Mouse (Mus musculus): ENCODE measurements around the gene Mrps33. TPM values are rescaled to one million over a fixed set of nuclear protein-coding genes. Genes with fewer than 3 reads are reported as not detected.

The Mrps33 gene
- 258 and 263 TPM in 2 replicates for polyA plus RNA-seq (2016; fragmentation: Nextera tagmentation; extraction: Ambion mirVana)

- H3K36me3 ChIP-seq (replicated peaks) = no peaks in the 10 kb centered on the region
- no peaks in the 10 kb centered on the region for H3K9me3 ChIP-seq
- peaks cover 20% of the 10 kb centered on the region for H3K4me1 ChIP-seq
- peak; percentile 98 for ATAC-seq (ENCODE audit: low FRiP score)
- H3K9ac ChIP-seq = peak within 1 kb of the TSS; percentile 63
- H3K4me3 ChIP-seq (replicated peaks) = peak within 1 kb of the TSS; percentile 64
- H3K4me2 ChIP-seq = peak within 1 kb of the TSS; percentile 56
- WGBS = under 1% methylated on average over 40 of the region's 40 CpGs
- H3K27ac ChIP-seq = 0 out of 2 replicates have a peak within 1 kb of the TSS, but pooled peaks have one; percentile 39
- no peaks in the 10 kb centered on the region for H3K27me3 ChIP-seq
These were observed at the start of gene Mrps33 for GRCm38 (mm10) chr6:39810612-39811116. TSS of gene Mrps33 (minus strand) at chr6:39810988.

GRCm38 (mm10) chr6:39849667-39850066 is 38.9 kb upstream of the Mrps33 start:
- WGBS = 93% methylated on average over 4 of the region's 4 CpGs

GRCm38 (mm10) chr6:39848766-39849165 is 38.0 kb upstream of the Mrps33 start:
- H3K9me3 ChIP-seq = no peaks in the 10 kb centered on the region
- no peak overlapping the region for H3K4me3 ChIP-seq (replicated peaks)
- H3K4me1 ChIP-seq = no peaks in the 10 kb centered on the region
- H3K4me2 ChIP-seq = no peak overlapping the region
- no peak overlapping the region for H3K27ac ChIP-seq
- H3K36me3 ChIP-seq (replicated peaks) = no peaks in the 10 kb centered on the region
- H3K27me3 ChIP-seq = no peaks in the 10 kb centered on the region
- 58% methylated on average over 7 of the region's 7 CpGs for WGBS
- H3K9ac ChIP-seq = no peak overlapping the region
- no peak for ATAC-seq (ENCODE audit: low FRiP score)

More at GRCm38 (mm10) chr6:39849667-39850066, 38.9 kb upstream of the Mrps33 start:
- H3K27me3 ChIP-seq = no peaks in the 10 kb centered on the region
- no peak for ATAC-seq (ENCODE audit: low FRiP score)
- H3K4me1 ChIP-seq = no peaks in the 10 kb centered on the region
- no peaks in the 10 kb centered on the region for H3K9me3 ChIP-seq
- no peaks in the 10 kb centered on the region for H3K36me3 ChIP-seq (replicated peaks)
- no peak overlapping the region for H3K4me2 ChIP-seq
- no peak overlapping the region for H3K9ac ChIP-seq
- no peak overlapping the region for H3K4me3 ChIP-seq (replicated peaks)
- H3K27ac ChIP-seq = no peak overlapping the region

GRCm38 (mm10) chr6:39847538-39847937 is 36.8 kb upstream of the Mrps33 start:
- no peaks in the 10 kb centered on the region for H3K27me3 ChIP-seq
- H3K9ac ChIP-seq = no peak overlapping the region
- no peak overlapping the region for H3K4me3 ChIP-seq (replicated peaks)
- no peaks in the 10 kb centered on the region for H3K9me3 ChIP-seq
- no peak overlapping the region for H3K27ac ChIP-seq
- H3K36me3 ChIP-seq (replicated peaks) = no peaks in the 10 kb centered on the region
- no peaks in the 10 kb centered on the region for H3K4me1 ChIP-seq
- 82% methylated on average over 2 of the region's 2 CpGs for WGBS
- no peak for ATAC-seq (ENCODE audit: low FRiP score)
- no peak overlapping the region for H3K4me2 ChIP-seq

GRCm38 (mm10) chr6:39843698-39844342 is 33.0 kb upstream of the Mrps33 start:
- Histone ChIP-seq H3K27me3 (no peaks in the 10 kb centered on the region), H3K4me3 (replicated peaks) (no peak overlapping the region), H3K27ac (no peak overlapping the region), H3K9me3 (no peaks in the 10 kb centered on the region), H3K4me1 (no peaks in the 10 kb centered on the region), H3K4me2 (no peak overlapping the region), H3K9ac (no peak overlapping the region), H3K36me3 (replicated peaks) (no peaks in the 10 kb centered on the region)
- no peak for ATAC-seq (ENCODE audit: low FRiP score)
- WGBS = 93% methylated on average over 14 of the region's 14 CpGs

- no peaks in the 10 kb centered on the region for H3K36me3 ChIP-seq (replicated peaks)
- no peaks in the 10 kb centered on the region for H3K27me3 ChIP-seq
- WGBS = 94% methylated on average over 5 of the region's 5 CpGs
- no peak overlapping the region for H3K9ac ChIP-seq
- H3K9me3 ChIP-seq = no peaks in the 10 kb centered on the region
- H3K4me3 ChIP-seq (replicated peaks) = no peak overlapping the region
- H3K4me2 ChIP-seq = no peak overlapping the region
- no peak for ATAC-seq (ENCODE audit: low FRiP score)
- H3K4me1 ChIP-seq = no peaks in the 10 kb centered on the region
- H3K27ac ChIP-seq = no peak overlapping the region
These were observed 17.9 kb upstream of the Mrps33 start for GRCm38 (mm10) chr6:39828736-39829135.

GRCm38 (mm10) chr6:39821241-39821640 is 10.5 kb upstream of the Mrps33 start:
- Histone ChIP-seq H3K36me3 (replicated peaks) (no peaks in the 10 kb centered on the region), H3K27me3 (no peaks in the 10 kb centered on the region), H3K9me3 (no peaks in the 10 kb centered on the region), H3K4me1 (no peaks in the 10 kb centered on the region), H3K4me3 (replicated peaks) (no peak overlapping the region), H3K4me2 (no peak overlapping the region), H3K27ac (no peak overlapping the region), H3K9ac (no peak overlapping the region)
- ATAC-seq (ENCODE audit: low FRiP score) = no peak
- 86% methylated on average over 3 of the region's 3 CpGs for WGBS

- no peaks in the 10 kb centered on the region for H3K27me3 ChIP-seq
- no peaks in the 10 kb centered on the region for H3K4me1 ChIP-seq
- H3K9ac ChIP-seq = no peak overlapping the region
- H3K4me2 ChIP-seq = no peak overlapping the region
- no peak for ATAC-seq (ENCODE audit: low FRiP score)
- H3K9me3 ChIP-seq = no peaks in the 10 kb centered on the region
- WGBS = 50% methylated on average over 4 of the region's 4 CpGs
- no peaks in the 10 kb centered on the region for H3K36me3 ChIP-seq (replicated peaks)
- no peak overlapping the region for H3K27ac ChIP-seq
- H3K4me3 ChIP-seq (replicated peaks) = no peak overlapping the region
These were observed 8.1 kb upstream of the Mrps33 start for GRCm38 (mm10) chr6:39818922-39819321.

- Histone ChIP-seq H3K27me3 (no peaks in the 10 kb centered on the region), H3K9me3 (no peaks in the 10 kb centered on the region), H3K27ac (no peak overlapping the region), H3K4me1 (peaks cover 22% of the 10 kb centered on the region), H3K4me2 (no peak overlapping the region), H3K36me3 (replicated peaks) (peaks cover 9% of the 10 kb centered on the region; the same call in 1 of the 2 replicates), H3K4me3 (replicated peaks) (no peak overlapping the region), H3K9ac (no peak overlapping the region)
- 29% methylated on average over 5 of the region's 5 CpGs for whole genome bisulfite sequencing
- ATAC-seq (ENCODE audit: low FRiP score) = no peak
These were observed 2.3 kb downstream of the Mrps33 start for GRCm38 (mm10) chr6:39808511-39808910.

- Histone ChIP-seq H3K36me3 (replicated peaks) (peaks cover 17% of the 10 kb centered on the region; the same call in 1 of the 2 replicates), H3K4me1 (peaks cover 22% of the 10 kb centered on the region), H3K9me3 (no peaks in the 10 kb centered on the region), H3K4me2 (no peak overlapping the region), H3K27ac (no peak overlapping the region), H3K9ac (no peak overlapping the region), H3K27me3 (no peaks in the 10 kb centered on the region), H3K4me3 (replicated peaks) (no peak overlapping the region)
- no peak for ATAC-seq (ENCODE audit: low FRiP score)
- WGBS = 94% methylated on average over 7 of the region's 7 CpGs
These were observed 3.7 kb downstream of the Mrps33 start for GRCm38 (mm10) chr6:39807050-39807560.

- no peak overlapping the region; the same call in 1 of the 2 replicates for H3K27ac ChIP-seq
- ATAC-seq (ENCODE audit: low FRiP score) = no peak
These were observed 4.5 kb downstream of the Mrps33 start for GRCm38 (mm10) chr6:39806336-39806735.

GRCm38 (mm10) chr6:39805916-39806315 is 4.9 kb downstream of the Mrps33 start:
- peaks cover 22% of the 10 kb centered on the region for H3K4me1 ChIP-seq
- H3K9me3 ChIP-seq = no peaks in the 10 kb centered on the region
- no peaks in the 10 kb centered on the region for H3K27me3 ChIP-seq
- no peak overlapping the region for H3K4me2 ChIP-seq
- peak; percentile 34; the same call in 1 of the 2 replicates for ATAC-seq (ENCODE audit: low FRiP score)
- peak overlapping the region; percentile 53 for H3K27ac ChIP-seq
- H3K36me3 ChIP-seq (replicated peaks) = peaks cover 25% of the 10 kb centered on the region
- H3K4me3 ChIP-seq (replicated peaks) = no peak overlapping the region
- WGBS = 42% methylated on average over 3 of the region's 3 CpGs
- H3K9ac ChIP-seq = no peak overlapping the region

More at GRCm38 (mm10) chr6:39806336-39806735, 4.5 kb downstream of the Mrps33 start:
- H3K9me3 ChIP-seq = no peaks in the 10 kb centered on the region
- no peaks in the 10 kb centered on the region for H3K27me3 ChIP-seq
- H3K9ac ChIP-seq = no peak overlapping the region
- no peak overlapping the region for H3K4me2 ChIP-seq
- H3K4me3 ChIP-seq (replicated peaks) = no peak overlapping the region
- H3K36me3 ChIP-seq (replicated peaks) = peaks cover 21% of the 10 kb centered on the region
- peaks cover 22% of the 10 kb centered on the region for H3K4me1 ChIP-seq
- 88% methylated on average over 7 of the region's 7 CpGs for WGBS
